ENCODE assay signal across 10 mouse cellular contexts in the genomic region with DNA sequence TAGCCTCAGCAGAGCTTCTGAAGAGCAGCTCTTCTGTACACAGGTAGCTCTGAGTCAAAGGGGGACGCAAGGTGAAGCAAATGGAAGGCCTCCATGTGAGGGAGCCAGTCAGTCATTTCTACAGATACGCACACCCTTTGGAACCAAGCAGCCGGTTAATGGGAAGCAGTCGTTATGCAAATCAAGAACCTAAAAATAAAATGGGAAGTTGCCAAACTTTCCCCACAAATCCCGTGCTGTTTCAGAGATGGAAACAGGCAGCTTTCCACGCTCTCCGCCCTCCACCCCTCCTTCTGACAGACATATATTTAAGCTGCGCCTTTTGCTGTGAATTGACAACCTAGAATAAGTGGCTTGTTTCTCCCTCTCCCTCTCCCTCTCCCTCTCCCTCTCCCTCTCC.
DNase-seq lines count a peak whose midpoint lies in the region; ATAC-seq lines count a peak whose summit lies in the region.
"Had no signal": no experiment of that assay in that cellular context is flagged by ENCODE, and none has a peak within 500 bp of the region (broad histone marks: within the 10 kb centered on the region; RNA-seq: fewer than 3 reads in every experiment).

No protein-coding gene starts in this region.

- H3K4me2 ChIP-seq in kidney, embryonic 14.5 days (replicated peaks; ENCODE audit: low read depth, low read length), result no peak overlapping the region
- H3K4me2 ChIP-seq in heart, embryonic 14.5 days (ENCODE audit: low read length), result no peak overlapping the region

- H3K27ac ChIP-seq in kidney, embryonic 14.5 days (ENCODE audit: low read depth, low read length), result no peak overlapping the region
- H3K27ac ChIP-seq in heart, embryonic 14.5 days (replicated peaks in 1 of 2; ENCODE audit: control insufficient read depth in 1 of 2, insufficient read depth in 1 of 2, low read depth in 2 of 2, low read length in 2 of 2), result peak overlapping the region; percentile 86 to 88

- DNase-seq in kidney, adult 11 months, result peak; percentile 34
- DNase-seq in right cerebral cortex, adult 2 months (ENCODE audit: low spot score in 2 of 2), result peak; percentile 34 to 35
- DNase-seq in right cerebral cortex, postnatal 25 days, result no peak
- no peak for DNase-seq in thymus, adult 18-20 months
- DNase-seq in spleen, postnatal 14 days (ENCODE audit: low spot score in 2 of 2), result no peak
- DNase-seq in cerebellum, adult 8-10 months, result no peak
- DNase-seq: cerebellum, adult 9-11 months had no signal

- H3K9ac ChIP-seq in kidney, embryonic 14.5 days (ENCODE audit: low read depth, low read length), result no peak overlapping the region
- H3K9ac ChIP-seq in heart, embryonic 14.5 days (ENCODE audit: low read length), result peak overlapping the region; percentile 31; the same call in 1 of the 2 replicates

- ATAC-seq in kidney, embryonic 14.5 days (ENCODE audit: low FRiP score, low TSS enrichment), result no peak
- no peak for ATAC-seq in heart, embryonic 14.5 days (ENCODE audit: insufficient number of reproducible peaks, insufficient read depth, low FRiP score, low read depth)
- ATAC-seq: activated CD4-positive, CD25-positive, alpha-beta regulatory T cell, adult 4 months had no signal

- H3K4me1 ChIP-seq in kidney, embryonic 14.5 days (ENCODE audit: control insufficient read depth, insufficient read depth, low read length), result 0 out of 2 replicates have a peak, but pooled peaks cover 7% of the 10 kb centered on the region
- H3K4me1 ChIP-seq in heart, embryonic 14.5 days (ENCODE audit: control insufficient read depth in 2 of 2, insufficient read depth in 2 of 2, low read length in 2 of 2), result peaks cover 48 to 76% of the 10 kb centered on the region in 2 experiments

- peaks cover 20% of the 10 kb centered on the region for H3K36me3 ChIP-seq in kidney, embryonic 14.5 days (ENCODE audit: control insufficient read depth, insufficient read depth, low read length)
- H3K36me3 ChIP-seq in heart, embryonic 14.5 days (ENCODE audit: control insufficient read depth, insufficient read depth, low read length), result peaks cover 76% of the 10 kb centered on the region

- H3K27me3 ChIP-seq in kidney, embryonic 14.5 days (ENCODE audit: control insufficient read depth, insufficient read depth, low read length), result no peaks in the 10 kb centered on the region
- no peaks in the 10 kb centered on the region for H3K27me3 ChIP-seq in heart, embryonic 14.5 days (ENCODE audit: control insufficient read depth, insufficient read depth, low read length)

- H3K9me3 ChIP-seq in kidney, embryonic 14.5 days (ENCODE audit: control insufficient read depth, low read length), result no peaks in the 10 kb centered on the region
- H3K9me3 ChIP-seq in heart, embryonic 14.5 days (ENCODE audit: control insufficient read depth, low read length), result no peaks in the 10 kb centered on the region

- H3K4me3 ChIP-seq in kidney, embryonic 14.5 days (ENCODE audit: low read length), result no peak overlapping the region
- no peak overlapping the region for H3K4me3 ChIP-seq in heart, embryonic 14.5 days (ENCODE audit: control insufficient read depth in 1 of 2, insufficient read depth in 1 of 2, low read depth in 1 of 2, low read length in 2 of 2)

- 82% methylated on average over 8 of the region's 8 CpGs for WGBS in kidney, embryonic 14.5 days
- WGBS in heart, embryonic 14.5 days, result 33% methylated on average over 8 of the region's 8 CpGs

Comparison
In these comparisons a context has a peak if more than half of its experiments do, and no peak if none do; other contexts are left out.
1. DNase-seq: peak in kidney, adult 11 months (single experiment) and right cerebral cortex, adult 2 months (2 of 2); none in right cerebral cortex, postnatal 25 days (single experiment), thymus, adult 18-20 months (0 of 2), spleen, postnatal 14 days (0 of 2) and cerebellum, adult 8-10 months (single experiment).